Mouse (Mus musculus) urinary bladder, postnatal 10 days (tissue): ENCODE results near the gene Lrrc31.
"Not testable (repeated sequence)": the region's sequence is repeated elsewhere in the genome, so short reads cannot be mapped to it uniquely, and the experiment has no call there.

ENCODE experiments used
- DNase-seq: peaks from one replicate; pipeline ENCODE4 v3.0.0; 2022; ENCODE audit warnings: low spot score

Gene Lrrc31

GRCm38 (mm10) chr3:30699711-30700505 is at the start of gene Lrrc31:
Lrrc31 (minus strand) TSS chr3:30699843.
- not testable (repeated sequence) for DNase-seq

- no peak for DNase-seq
These were observed 48.7 kb upstream of the Lrrc31 start for GRCm38 (mm10) chr3:30748316-30748715.

GRCm38 (mm10) chr3:30746006-30746405 is 46.4 kb upstream of the Lrrc31 start, which contains the start of gene Samd7:
Samd7 (plus strand) TSS chr3:30746293.
- DNase-seq: no peak

- no peak for DNase-seq
These were observed 43.2 kb upstream of the Lrrc31 start for GRCm38 (mm10) chr3:30742891-30743290.

GRCm38 (mm10) chr3:30741306-30741705 is 41.7 kb upstream of the Lrrc31 start:
- no peak for DNase-seq

GRCm38 (mm10) chr3:30736809-30737208 is 37.2 kb upstream of the Lrrc31 start:
- DNase-seq: no peak

- DNase-seq: no peak
These were observed 29.4 kb upstream of the Lrrc31 start for GRCm38 (mm10) chr3:30729046-30729445.

- DNase-seq: no peak
These were observed 27.6 kb upstream of the Lrrc31 start for GRCm38 (mm10) chr3:30727209-30727608.

- DNase-seq: no peak
These were observed 25.9 kb upstream of the Lrrc31 start for GRCm38 (mm10) chr3:30725514-30725913.

- DNase-seq: no peak
These were observed 25.3 kb upstream of the Lrrc31 start for GRCm38 (mm10) chr3:30724848-30725465.

GRCm38 (mm10) chr3:30724105-30724824 is 24.6 kb upstream of the Lrrc31 start:
- DNase-seq: no peak

GRCm38 (mm10) chr3:30723179-30723578 is 23.5 kb upstream of the Lrrc31 start:
- no peak for DNase-seq

- DNase-seq: no peak
These were observed 22.8 kb upstream of the Lrrc31 start for GRCm38 (mm10) chr3:30722461-30722860.

- DNase-seq: no peak
These were observed 22.4 kb upstream of the Lrrc31 start for GRCm38 (mm10) chr3:30722036-30722435.

GRCm38 (mm10) chr3:30718649-30719048 is 19.0 kb upstream of the Lrrc31 start:
- no peak for DNase-seq

GRCm38 (mm10) chr3:30713334-30713733 is 13.7 kb upstream of the Lrrc31 start:
- DNase-seq: no peak

GRCm38 (mm10) chr3:30710191-30710590 is 10.5 kb upstream of the Lrrc31 start:
- no peak for DNase-seq

- DNase-seq: no peak
These were observed 7.1 kb upstream of the Lrrc31 start for GRCm38 (mm10) chr3:30706614-30707276.

- no peak for DNase-seq
These were observed 6.3 kb upstream of the Lrrc31 start for GRCm38 (mm10) chr3:30705977-30706376.

- no peak for DNase-seq
These were observed 1.8 kb downstream of the Lrrc31 start for GRCm38 (mm10) chr3:30697891-30698290.

- DNase-seq: no peak
These were observed 3.3 kb downstream of the Lrrc31 start for GRCm38 (mm10) chr3:30696346-30696745.

GRCm38 (mm10) chr3:30695661-30696060 is 4.0 kb downstream of the Lrrc31 start:
- DNase-seq: no peak
